Mouse (Mus musculus): ENCODE results near the gene Gorasp1.

DNA sequence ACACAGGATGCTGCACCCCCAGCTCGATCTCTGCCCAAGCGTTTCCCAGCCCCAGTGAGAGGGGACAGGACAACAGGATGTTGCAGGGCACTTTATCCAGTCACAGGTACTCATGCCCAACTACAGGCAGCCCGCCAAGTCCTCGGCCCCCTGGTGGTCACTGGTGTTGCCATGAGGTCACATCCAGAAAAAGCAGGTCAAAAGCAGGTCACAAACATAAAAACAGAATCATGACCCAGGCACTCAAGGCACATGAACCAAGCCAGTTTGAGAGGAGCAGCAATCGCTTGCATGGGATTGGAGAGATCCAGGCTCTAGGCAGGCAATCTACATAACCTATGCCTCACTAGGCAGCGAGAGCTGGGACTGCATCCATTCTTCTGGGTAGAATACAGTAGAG lies 32.9 kb upstream of the Gorasp1 start:
- TF ChIP-seq EP300 (IDR thresholded peaks at IDR 0.05; ENCODE audit: insufficient read depth, low read depth, low read length) (no peak), POLR2A (IDR thresholded peaks at IDR 0.05; ENCODE audit: insufficient read depth, low read depth, low read length) (no peak)

All from heart, adult 2 months (tissue).